Mouse (Mus musculus) thymus, adult 2 months (tissue): ENCODE data around the gene Pacs2.

Experiments
- CTCF ChIP-seq: fragments of 200-500 bp; IDR thresholded peaks from 2 replicates; pipeline ENCODE4 v1.5.1; 2012; ENCODE audit warnings: mild to moderate bottlenecking, control low read depth, low read length, moderate library complexity, borderline replicate concordance; ENCODE audit not compliant: control insufficient read depth, poor library complexity, insufficient read depth; ENCODE audit errors: extremely low read depth
- POLR2A ChIP-seq: fragments of 200-500 bp; IDR thresholded peaks from 2 replicates; pipeline ENCODE4 v1.6.1; 2012; ENCODE audit warnings: mild to moderate bottlenecking, low read length, control low read depth, moderate library complexity; ENCODE audit not compliant: control insufficient read depth, poor library complexity, insufficient read depth; ENCODE audit errors: extremely low read depth

DNA sequence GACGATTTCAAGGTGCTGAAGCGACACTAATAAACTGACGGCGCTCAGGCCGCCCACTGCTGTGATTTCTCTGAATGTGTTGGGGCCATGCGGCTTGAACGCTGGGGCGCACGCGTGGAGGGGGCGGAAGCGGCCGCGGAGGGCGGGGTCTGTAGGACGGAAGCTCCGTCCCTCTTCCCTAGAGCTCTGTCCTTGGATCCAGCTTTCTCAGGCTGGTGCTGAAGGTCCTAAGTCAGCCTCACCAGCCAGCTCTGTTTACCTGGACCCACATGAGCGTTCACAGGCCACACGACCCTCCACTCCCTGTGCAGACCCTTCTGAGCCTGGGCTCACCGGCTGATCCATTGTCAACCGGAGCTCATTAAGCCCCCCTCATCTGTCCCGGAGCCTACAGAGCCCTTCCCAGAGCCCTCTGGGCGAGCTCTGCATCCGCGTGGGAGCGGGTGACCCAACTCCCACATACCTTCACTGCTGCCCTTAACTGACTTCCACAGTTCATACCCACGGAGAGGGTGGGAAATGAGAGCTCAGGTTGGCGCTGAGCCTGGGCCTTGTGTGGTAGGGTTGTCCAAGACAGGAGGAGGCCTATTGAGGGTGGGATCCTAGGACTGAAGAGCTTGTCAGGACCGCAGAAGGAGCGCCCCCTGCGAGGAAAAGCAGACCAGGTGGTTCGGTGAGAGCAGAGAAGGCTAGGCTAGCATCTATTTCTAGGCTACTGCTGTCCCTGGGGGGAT, 60.2 kb downstream of the Pacs2 start, which contains the start of gene Tex22:
- TF ChIP-seq POLR2A, result peak; percentile 68; the same call in 1 of the 2 replicates
- TF ChIP-seq CTCF, result peak; percentile 31; the same call in 1 of the 2 replicates
